Mouse (Mus musculus) bone marrow, adult 2 months (tissue): Measurements from ENCODE around the gene Otulin.

Source experiments
- CTCF ChIP-seq: fragments of 200-500 bp; IDR thresholded peaks from 2 replicates; pipeline ENCODE4 v1.5.1; 2011; ENCODE audit warnings: low read length, control low read depth; ENCODE audit not compliant: control insufficient read depth, insufficient read depth
- POLR2A ChIP-seq: fragments of 200-500 bp; IDR thresholded peaks from 2 replicates; pipeline ENCODE4 v1.6.1; 2011; ENCODE audit warnings: low read depth, mild to moderate bottlenecking, control low read depth, low read length, borderline replicate concordance; ENCODE audit not compliant: control insufficient read depth

GRCm38 (mm10) chr15:27666911-27667539, 36.5 kb upstream of the Otulin start:
- no peak for TF ChIP-seq CTCF
- no peak for TF ChIP-seq POLR2A
